Mouse (Mus musculus): Measurements from ENCODE around the gene Pafah2. TPM values are rescaled to one million over a fixed set of nuclear protein-coding genes. Genes with fewer than 3 reads are reported as not detected.

Pafah2 gene
- polyA plus RNA-seq, 1 experiment from 2014 or later, result 7.6 TPM

- Histone ChIP-seq H3K27me3 (no peaks in the 10 kb centered on the region), H3K27ac (replicated peaks) (peak overlapping the region; percentile 91), H3K4me3 (no peak overlapping the region), H3K9me3 (no peaks in the 10 kb centered on the region), H3K4me1 (replicated peaks) (peaks cover 61% of the 10 kb centered on the region), H3K4me2 (peak overlapping the region; percentile 28), H3K36me3 (no peaks in the 10 kb centered on the region), H3K9ac (0 out of 2 replicates have a peak overlapping the region, but pooled peaks have one; percentile 15)
- peak; percentile 28; the same call in 1 of the 2 replicates for ATAC-seq (ENCODE audit: low FRiP score, low read depth)
- 11% methylated on average over 20 of the region's 20 CpGs for WGBS
Observed at GRCm38 (mm10) chr4:134450392-134451195, 54.5 kb downstream of the Pafah2 start.

- WGBS, result 33% methylated on average over 9 of the region's 9 CpGs
- ATAC-seq (ENCODE audit: low FRiP score, low read depth), result no peak
- no peaks in the 10 kb centered on the region for H3K9me3 ChIP-seq
Observed at GRCm38 (mm10) chr4:134451484-134451883, 55.4 kb downstream of the Pafah2 start.

GRCm38 (mm10) chr4:134453619-134454400, 57.7 kb downstream of the Pafah2 start:
- no peak for ATAC-seq (ENCODE audit: low FRiP score, low read depth)
- H3K36me3 ChIP-seq, result no peaks in the 10 kb centered on the region
- peak overlapping the region; percentile 41 for H3K4me2 ChIP-seq
- no peaks in the 10 kb centered on the region for H3K9me3 ChIP-seq
- H3K4me3 ChIP-seq, result peak overlapping the region; percentile 8; the same call in 1 of the 2 replicates
- H3K9ac ChIP-seq, result peak overlapping the region; percentile 13; the same call in 1 of the 2 replicates
- 23% methylated on average over 34 of the region's 34 CpGs for WGBS
- H3K27ac ChIP-seq (replicated peaks), result no peak overlapping the region
- H3K4me1 ChIP-seq (replicated peaks), result peaks cover 41% of the 10 kb centered on the region
- no peaks in the 10 kb centered on the region for H3K27me3 ChIP-seq

More at GRCm38 (mm10) chr4:134451484-134451883, 55.4 kb downstream of the Pafah2 start:
- peak overlapping the region; percentile 91 for H3K27ac ChIP-seq (replicated peaks)
- H3K4me2 ChIP-seq, result peak overlapping the region; percentile 28; the same call in 1 of the 2 replicates
- no peak overlapping the region for H3K9ac ChIP-seq
- H3K4me1 ChIP-seq (replicated peaks), result peaks cover 52% of the 10 kb centered on the region
- no peaks in the 10 kb centered on the region for H3K36me3 ChIP-seq
- no peaks in the 10 kb centered on the region for H3K27me3 ChIP-seq
- H3K4me3 ChIP-seq, result no peak overlapping the region

GRCm38 (mm10) chr4:134455310-134455709, 59.2 kb downstream of the Pafah2 start:
- Histone ChIP-seq H3K4me1 (replicated peaks) (peaks cover 26% of the 10 kb centered on the region), H3K4me3 (no peak overlapping the region), H3K4me2 (no peak overlapping the region), H3K36me3 (no peaks in the 10 kb centered on the region), H3K27me3 (no peaks in the 10 kb centered on the region), H3K9me3 (no peaks in the 10 kb centered on the region), H3K9ac (no peak overlapping the region), H3K27ac (replicated peaks) (no peak overlapping the region)
- WGBS, result 54% methylated on average over 6 of the region's 6 CpGs
- no peak for ATAC-seq (ENCODE audit: low FRiP score, low read depth)

- H3K9me3 ChIP-seq, result no peaks in the 10 kb centered on the region
- no peaks in the 10 kb centered on the region for H3K36me3 ChIP-seq
- H3K4me1 ChIP-seq (replicated peaks), result peaks cover 8% of the 10 kb centered on the region
- ATAC-seq (ENCODE audit: low FRiP score, low read depth), result no peak
- no peaks in the 10 kb centered on the region for H3K27me3 ChIP-seq
- H3K4me2 ChIP-seq, result no peak overlapping the region
- H3K4me3 ChIP-seq, result no peak overlapping the region
- H3K27ac ChIP-seq (replicated peaks), result no peak overlapping the region
- WGBS, result 66% methylated on average over 7 of the region's 7 CpGs
- no peak overlapping the region for H3K9ac ChIP-seq
Observed at GRCm38 (mm10) chr4:134457130-134457825, 61.2 kb downstream of the Pafah2 start.

- WGBS, result 75% methylated on average over 5 of the region's 5 CpGs
- H3K27ac ChIP-seq (replicated peaks), result no peak overlapping the region
- H3K4me2 ChIP-seq, result no peak overlapping the region
- H3K4me3 ChIP-seq, result no peak overlapping the region
- H3K4me1 ChIP-seq (replicated peaks), result peaks cover 3% of the 10 kb centered on the region
- no peaks in the 10 kb centered on the region for H3K9me3 ChIP-seq
- H3K9ac ChIP-seq, result no peak overlapping the region
- no peaks in the 10 kb centered on the region for H3K36me3 ChIP-seq
- ATAC-seq (ENCODE audit: low FRiP score, low read depth), result no peak
- H3K27me3 ChIP-seq, result no peaks in the 10 kb centered on the region
Observed at GRCm38 (mm10) chr4:134458856-134459255, 62.7 kb downstream of the Pafah2 start.

GRCm38 (mm10) chr4:134460277-134460676, 64.2 kb downstream of the Pafah2 start:
- H3K4me2 ChIP-seq, result no peak overlapping the region
- H3K36me3 ChIP-seq, result no peaks in the 10 kb centered on the region
- ATAC-seq (ENCODE audit: low FRiP score, low read depth), result no peak
- H3K4me3 ChIP-seq, result no peak overlapping the region
- H3K9me3 ChIP-seq, result no peaks in the 10 kb centered on the region
- 89% methylated on average over 10 of the region's 10 CpGs for WGBS
- H3K4me1 ChIP-seq (replicated peaks), result peaks cover 6% of the 10 kb centered on the region; the same call in 1 of the 2 replicates
- H3K27me3 ChIP-seq, result no peaks in the 10 kb centered on the region
- H3K27ac ChIP-seq (replicated peaks), result no peak overlapping the region
- H3K9ac ChIP-seq, result no peak overlapping the region

GRCm38 (mm10) chr4:134461252-134461651, 65.1 kb downstream of the Pafah2 start:
- ATAC-seq (ENCODE audit: low FRiP score, low read depth), result no peak

GRCm38 (mm10) chr4:134465789-134466188, 69.7 kb downstream of the Pafah2 start:
- Histone ChIP-seq H3K27ac (replicated peaks) (peak overlapping the region; percentile 98), H3K9me3 (no peaks in the 10 kb centered on the region), H3K4me1 (replicated peaks) (peaks cover 32% of the 10 kb centered on the region), H3K9ac (peak overlapping the region; percentile 35), H3K4me3 (peak overlapping the region; percentile 14; the same call in 1 of the 2 replicates), H3K27me3 (no peaks in the 10 kb centered on the region), H3K4me2 (peak overlapping the region; percentile 86), H3K36me3 (peaks cover 2% of the 10 kb centered on the region; the same call in 1 of the 2 replicates)
- WGBS, result 33% methylated on average over 12 of the region's 12 CpGs
- ATAC-seq (ENCODE audit: low FRiP score, low read depth), result no peak

More at GRCm38 (mm10) chr4:134461252-134461651, 65.1 kb downstream of the Pafah2 start:
- no peaks in the 10 kb centered on the region for H3K27me3 ChIP-seq
- no peak overlapping the region for H3K4me2 ChIP-seq
- H3K27ac ChIP-seq (replicated peaks), result no peak overlapping the region
- H3K4me3 ChIP-seq, result no peak overlapping the region
- WGBS, result 83% methylated on average over 5 of the region's 5 CpGs
- H3K9ac ChIP-seq, result no peak overlapping the region
- H3K9me3 ChIP-seq, result no peaks in the 10 kb centered on the region
- no peaks in the 10 kb centered on the region for H3K36me3 ChIP-seq
- peaks cover 16% of the 10 kb centered on the region for H3K4me1 ChIP-seq (replicated peaks)

GRCm38 (mm10) chr4:134466381-134467262, 70.5 kb downstream of the Pafah2 start:
- Histone ChIP-seq H3K27me3 (no peaks in the 10 kb centered on the region), H3K9me3 (no peaks in the 10 kb centered on the region), H3K9ac (peak overlapping the region; percentile 66), H3K4me1 (replicated peaks) (peaks cover 39% of the 10 kb centered on the region), H3K36me3 (peaks cover 9% of the 10 kb centered on the region), H3K4me2 (peak overlapping the region; percentile 86), H3K27ac (replicated peaks) (peak overlapping the region; percentile 98), H3K4me3 (peak overlapping the region; percentile 88)
- ATAC-seq (ENCODE audit: low FRiP score, low read depth), result no peak
- WGBS, result 36% methylated on average over 11 of the region's 11 CpGs

Measured in hindbrain, embryonic 15.5 days (tissue).